Mouse (Mus musculus) kidney, embryonic 15.5 days (tissue): ENCODE data around the gene Rad51b. TPM values are rescaled to one million over a fixed set of nuclear protein-coding genes. Genes with fewer than 3 reads are reported as not detected.

Source experiments
- ATAC-seq: fragments of 200-750 bp; cut with Nextera tagmentation; replicated peaks from 2 replicates; pipeline ENCODE4 v1.8.0; 2017; ENCODE audit warnings: moderate TSS enrichment; ENCODE audit not compliant: low FRiP score
- H3K27ac ChIP-seq: fragments of 300-500 bp; sonication (generic); 2 replicates; pipeline ENCODE4 v1.5.1; 2015; ENCODE audit warnings: mild to moderate bottlenecking, inconsistent platforms
- H3K27me3 ChIP-seq: fragments of 300-500 bp; sonication (generic); 2 replicates; pipeline ENCODE4 v1.6.1; 2015; ENCODE audit warnings: inconsistent platforms
- H3K36me3 ChIP-seq: fragments of 300-500 bp; sonication (generic); 2 replicates; pipeline ENCODE4 v1.6.1; 2015; ENCODE audit warnings: inconsistent platforms
- H3K4me1 ChIP-seq: fragments of 300-500 bp; sonication (generic); 2 replicates; pipeline ENCODE4 v1.6.1; 2015; ENCODE audit warnings: inconsistent platforms
- H3K4me2 ChIP-seq: fragments of 300-500 bp; sonication (generic); 2 replicates; pipeline ENCODE4 v1.6.1; 2015; ENCODE audit warnings: moderate library complexity, mild to moderate bottlenecking, inconsistent platforms
- H3K4me3 ChIP-seq: fragments of 300-500 bp; sonication (generic); replicated peaks from 2 replicates; pipeline ENCODE4 v1.5.1; 2015; ENCODE audit warnings: mild to moderate bottlenecking, inconsistent platforms
- H3K9ac ChIP-seq: fragments of 300-500 bp; sonication (generic); 2 replicates; pipeline ENCODE4 v1.6.1; 2015; ENCODE audit warnings: mild to moderate bottlenecking, inconsistent platforms
- H3K9me3 ChIP-seq: fragments of 300-500 bp; sonication (generic); replicated peaks from 2 replicates; pipeline ENCODE4 v1.6.1; 2016; ENCODE audit warnings: inconsistent platforms
- WGBS: fragments of 180-500 bp; shearing (Covaris S2); methylation state at CpG from one replicate; pipeline ENCODE4 v1.1.7; 2015; ENCODE audit warnings: mixed read lengths; 5-methylcytosine and 5-hydroxymethylcytosine counted together
- polyA plus RNA-seq: library from polyadenylated mRNA; unstranded; fragments of >200 nt; fragmentation: Nextera tagmentation; extraction: Ambion mirVana; gene quantifications from 2 replicates; pipeline ENCODE4 v1.2.1, GENCODE M21; 2015

The Rad51b gene
- 7.8 and 8.2 TPM in 2 replicates for polyA plus RNA-seq

- Histone ChIP-seq H3K36me3 (peaks cover 16% of the 10 kb centered on the region; the same call in 1 of the 2 replicates), H3K9me3 (no peaks in the 10 kb centered on the region), H3K4me3 (peak within 1 kb of the TSS; percentile 74), H3K4me1 (peaks cover 20% of the 10 kb centered on the region), H3K27me3 (no peaks in the 10 kb centered on the region), H3K9ac (peak within 1 kb of the TSS; percentile 62), H3K27ac (peak within 1 kb of the TSS; percentile 50), H3K4me2 (peak within 1 kb of the TSS; percentile 86)
- WGBS, result under 1% methylated on average over 21 of the region's 21 CpGs
- peak; percentile 82 for ATAC-seq
Measured at GRCm38 (mm10) chr12:79297121-79297576, at the start of gene Rad51b. Rad51b (plus strand) TSS chr12:79297282.

GRCm38 (mm10) chr12:79248110-79248509 is 49.0 kb upstream of the Rad51b start:
- Histone ChIP-seq H3K27ac (no peak overlapping the region), H3K4me1 (no peaks in the 10 kb centered on the region), H3K27me3 (no peaks in the 10 kb centered on the region), H3K4me3 (no peak overlapping the region), H3K9ac (no peak overlapping the region), H3K4me2 (no peak overlapping the region), H3K9me3 (no peaks in the 10 kb centered on the region), H3K36me3 (peaks cover 99% of the 10 kb centered on the region)
- WGBS, result 87% methylated on average over 3 of the region's 3 CpGs
- ATAC-seq, result no peak

GRCm38 (mm10) chr12:79253294-79254053 is 43.6 kb upstream of the Rad51b start:
- Histone ChIP-seq H3K9ac (no peak overlapping the region), H3K9me3 (no peaks in the 10 kb centered on the region), H3K36me3 (peaks cover 94% of the 10 kb centered on the region), H3K4me1 (peaks cover 4% of the 10 kb centered on the region; the same call in 1 of the 2 replicates), H3K27me3 (no peaks in the 10 kb centered on the region), H3K4me2 (no peak overlapping the region), H3K4me3 (no peak overlapping the region), H3K27ac (peak overlapping the region; percentile 51)
- peak; percentile 78 for ATAC-seq
- 68% methylated on average over 9 of the region's 9 CpGs for WGBS

- H3K9me3 ChIP-seq, result no peaks in the 10 kb centered on the region
- peaks cover 4% of the 10 kb centered on the region; the same call in 1 of the 2 replicates for H3K4me1 ChIP-seq
- H3K27ac ChIP-seq, result no peak overlapping the region
- ATAC-seq, result no peak
- no peak overlapping the region for H3K9ac ChIP-seq
- WGBS, result 95% methylated on average over 10 of the region's 10 CpGs
- no peak overlapping the region for H3K4me2 ChIP-seq
- H3K4me3 ChIP-seq, result no peak overlapping the region
- H3K27me3 ChIP-seq, result no peaks in the 10 kb centered on the region
- H3K36me3 ChIP-seq, result peaks cover 88% of the 10 kb centered on the region
Measured at GRCm38 (mm10) chr12:79254975-79255374, 42.1 kb upstream of the Rad51b start.

- 75% methylated on average over 2 of the region's 2 CpGs for WGBS
Measured at GRCm38 (mm10) chr12:79260154-79260553, 36.9 kb upstream of the Rad51b start.

GRCm38 (mm10) chr12:79261035-79261434 is 36.0 kb upstream of the Rad51b start:
- H3K36me3 ChIP-seq, result peaks cover 89% of the 10 kb centered on the region
- no peaks in the 10 kb centered on the region for H3K9me3 ChIP-seq
- no peak overlapping the region for H3K27ac ChIP-seq
- H3K4me1 ChIP-seq, result no peaks in the 10 kb centered on the region
- WGBS, result 58% methylated on average over 5 of the region's 5 CpGs
- no peak overlapping the region for H3K9ac ChIP-seq
- H3K4me2 ChIP-seq, result no peak overlapping the region
- H3K4me3 ChIP-seq, result no peak overlapping the region
- ATAC-seq, result no peak
- H3K27me3 ChIP-seq, result no peaks in the 10 kb centered on the region

More at GRCm38 (mm10) chr12:79260154-79260553, 36.9 kb upstream of the Rad51b start:
- H3K27ac ChIP-seq, result no peak overlapping the region
- H3K4me3 ChIP-seq, result no peak overlapping the region
- H3K4me1 ChIP-seq, result no peaks in the 10 kb centered on the region
- H3K9me3 ChIP-seq, result no peaks in the 10 kb centered on the region
- no peak overlapping the region for H3K4me2 ChIP-seq
- H3K9ac ChIP-seq, result no peak overlapping the region
- no peak; the same call in 1 of the 2 replicates for ATAC-seq
- H3K36me3 ChIP-seq, result peaks cover 86% of the 10 kb centered on the region
- no peaks in the 10 kb centered on the region for H3K27me3 ChIP-seq

- ATAC-seq, result no peak
- 85% methylated on average over 4 of the region's 4 CpGs for WGBS
- Histone ChIP-seq H3K9ac (no peak overlapping the region), H3K27me3 (no peaks in the 10 kb centered on the region), H3K9me3 (no peaks in the 10 kb centered on the region), H3K4me3 (no peak overlapping the region), H3K4me2 (no peak overlapping the region), H3K36me3 (peaks cover 99% of the 10 kb centered on the region), H3K4me1 (no peaks in the 10 kb centered on the region), H3K27ac (no peak overlapping the region)
Measured at GRCm38 (mm10) chr12:79272604-79273003, 24.5 kb upstream of the Rad51b start.

GRCm38 (mm10) chr12:79279513-79280115 is 17.5 kb upstream of the Rad51b start:
- Histone ChIP-seq H3K4me3 (no peak overlapping the region), H3K9ac (no peak overlapping the region), H3K9me3 (no peaks in the 10 kb centered on the region), H3K36me3 (peaks cover 96% of the 10 kb centered on the region), H3K27me3 (no peaks in the 10 kb centered on the region), H3K4me1 (no peaks in the 10 kb centered on the region), H3K4me2 (no peak overlapping the region), H3K27ac (no peak overlapping the region)
- no peak for ATAC-seq
- 93% methylated on average over 13 of the region's 13 CpGs for WGBS

- Histone ChIP-seq H3K27me3 (no peaks in the 10 kb centered on the region), H3K27ac (no peak overlapping the region), H3K36me3 (peaks cover 96% of the 10 kb centered on the region), H3K9ac (no peak overlapping the region), H3K4me3 (no peak overlapping the region), H3K9me3 (no peaks in the 10 kb centered on the region), H3K4me1 (no peaks in the 10 kb centered on the region), H3K4me2 (no peak overlapping the region)
- WGBS, result 92% methylated on average over 8 of the region's 8 CpGs
- no peak for ATAC-seq
Measured at GRCm38 (mm10) chr12:79282595-79282994, 14.5 kb upstream of the Rad51b start.

GRCm38 (mm10) chr12:79292874-79293273 is 4.2 kb upstream of the Rad51b start:
- Histone ChIP-seq H3K4me3 (no peak overlapping the region), H3K27me3 (no peaks in the 10 kb centered on the region), H3K4me2 (no peak overlapping the region), H3K27ac (no peak overlapping the region), H3K4me1 (peaks cover 18% of the 10 kb centered on the region), H3K9me3 (no peaks in the 10 kb centered on the region), H3K9ac (no peak overlapping the region), H3K36me3 (peaks cover 49% of the 10 kb centered on the region)
- ATAC-seq, result no peak
- WGBS, result 86% methylated on average over 6 of the region's 6 CpGs

GRCm38 (mm10) chr12:79296126-79296816 is 811 bp upstream of the Rad51b start, which contains the start of gene Zfyve26:
Zfyve26 (minus strand) TSS chr12:79296304.
- peak; percentile 96 for ATAC-seq
- H3K4me3 ChIP-seq, result peak within 1 kb of the TSS; percentile 74
- no peaks in the 10 kb centered on the region for H3K27me3 ChIP-seq
- H3K4me2 ChIP-seq, result peak within 1 kb of the TSS; percentile 86
- no peaks in the 10 kb centered on the region for H3K9me3 ChIP-seq
- H3K36me3 ChIP-seq, result peaks cover 20% of the 10 kb centered on the region
- peak within 1 kb of the TSS; percentile 78 for H3K27ac ChIP-seq
- peak within 1 kb of the TSS; percentile 62 for H3K9ac ChIP-seq
- peaks cover 20% of the 10 kb centered on the region for H3K4me1 ChIP-seq
- WGBS, result under 1% methylated on average over 29 of the region's 29 CpGs
